Mouse (Mus musculus): ENCODE data around the gene Dnah8. TPM values are rescaled to one million over a fixed set of nuclear protein-coding genes. Genes with fewer than 3 reads are reported as not detected.

The Dnah8 gene
- total and polyA plus RNA-seq, 2 experiments from 2014 or later: 2.1 to 4.9 TPM

GRCm38 (mm10) chr17:30752370-30752818 is 128.2 kb downstream of the Dnah8 start:
- Histone ChIP-seq H3K27me3 (ENCODE audit: insufficient read depth, low read length) (no peaks in the 10 kb centered on the region), H3K4me3 (ENCODE audit: low read length) (no peak overlapping the region), H3K9me3 (ENCODE audit: low read length) (no peaks in the 10 kb centered on the region), H3K9ac (replicated peaks; ENCODE audit: low read length) (no peak overlapping the region), H3K36me3 (ENCODE audit: insufficient read depth, low read length) (no peaks in the 10 kb centered on the region), H3K27ac (no peak overlapping the region), H3K4me1 (ENCODE audit: insufficient read depth, low read length) (no peaks in the 10 kb centered on the region), H3K4me2 (ENCODE audit: low read depth, low read length) (no peak overlapping the region)
- TF ChIP-seq CTCF (IDR thresholded peaks at IDR 0.05; ENCODE audit: low read depth): no peak
- WGBS: 49% methylated on average over 12 of the region's 12 CpGs
- DNase-seq (ENCODE audit: low spot score): peak; percentile 78
- ATAC-seq: no peak

- no peaks in the 10 kb centered on the region for H3K36me3 ChIP-seq (ENCODE audit: insufficient read depth, low read length)
- DNase-seq (ENCODE audit: low spot score) (no peak), ATAC-seq (no peak)
- no peak overlapping the region for H3K4me3 ChIP-seq (ENCODE audit: low read length)
- H3K27ac ChIP-seq: no peak overlapping the region
- no peaks in the 10 kb centered on the region for H3K27me3 ChIP-seq (ENCODE audit: insufficient read depth, low read length)
- H3K9ac ChIP-seq (replicated peaks; ENCODE audit: low read length): no peak overlapping the region
- TF ChIP-seq CTCF (IDR thresholded peaks at IDR 0.05; ENCODE audit: low read depth): no peak
- WGBS: 86% methylated on average over 6 of the region's 6 CpGs
- H3K9me3 ChIP-seq (ENCODE audit: low read length): no peaks in the 10 kb centered on the region
- no peak overlapping the region for H3K4me2 ChIP-seq (ENCODE audit: low read depth, low read length)
- no peaks in the 10 kb centered on the region for H3K4me1 ChIP-seq (ENCODE audit: insufficient read depth, low read length)
These were observed 129.0 kb downstream of the Dnah8 start for GRCm38 (mm10) chr17:30753201-30753600.

DNA sequence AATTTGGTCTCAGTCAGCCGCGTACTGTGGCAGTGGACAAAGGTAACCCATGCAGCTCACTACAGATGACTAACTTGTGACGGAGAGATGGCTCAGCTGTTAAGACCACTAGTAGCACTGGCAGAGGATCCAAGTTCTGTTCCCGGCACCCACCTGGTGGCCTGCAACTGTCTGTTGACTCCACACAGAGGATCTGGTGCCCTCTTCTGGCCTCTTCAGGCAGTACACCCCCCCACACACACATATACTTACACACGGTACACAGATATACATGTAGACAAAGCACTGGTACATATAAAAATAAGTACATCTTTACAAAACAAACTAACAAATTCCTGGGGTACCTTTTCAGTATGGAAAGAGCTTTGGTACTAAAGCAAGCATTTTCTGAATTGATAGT is 132.6 kb downstream of the Dnah8 start:
- H3K9me3 ChIP-seq (ENCODE audit: low read length): no peaks in the 10 kb centered on the region
- no peak overlapping the region for H3K9ac ChIP-seq (replicated peaks; ENCODE audit: low read length)
- DNase-seq (ENCODE audit: low spot score) (no peak), ATAC-seq (no peak)
- TF ChIP-seq CTCF (IDR thresholded peaks at IDR 0.05; ENCODE audit: low read depth): no peak
- H3K4me3 ChIP-seq (ENCODE audit: low read length): no peak overlapping the region
- no peak overlapping the region for H3K27ac ChIP-seq
- no peaks in the 10 kb centered on the region for H3K4me1 ChIP-seq (ENCODE audit: insufficient read depth, low read length)
- H3K36me3 ChIP-seq (ENCODE audit: insufficient read depth, low read length): no peaks in the 10 kb centered on the region
- WGBS: 97% methylated on average over 5 of the region's 5 CpGs
- H3K27me3 ChIP-seq (ENCODE audit: insufficient read depth, low read length): no peaks in the 10 kb centered on the region
- no peak overlapping the region for H3K4me2 ChIP-seq (ENCODE audit: low read depth, low read length)

- Histone ChIP-seq H3K27ac (no peak overlapping the region), H3K36me3 (ENCODE audit: insufficient read depth, low read length) (no peaks in the 10 kb centered on the region), H3K4me1 (ENCODE audit: insufficient read depth, low read length) (no peaks in the 10 kb centered on the region), H3K4me3 (ENCODE audit: low read length) (no peak overlapping the region), H3K9me3 (ENCODE audit: low read length) (no peaks in the 10 kb centered on the region), H3K27me3 (ENCODE audit: insufficient read depth, low read length) (no peaks in the 10 kb centered on the region), H3K4me2 (ENCODE audit: low read depth, low read length) (no peak overlapping the region), H3K9ac (replicated peaks; ENCODE audit: low read length) (no peak overlapping the region)
- ATAC-seq: no peak
- no peak for DNase-seq (ENCODE audit: low spot score)
- no peak for TF ChIP-seq CTCF (IDR thresholded peaks at IDR 0.05; ENCODE audit: low read depth)
- 95% methylated on average over 4 of the region's 4 CpGs for WGBS
These were observed 136.2 kb downstream of the Dnah8 start for GRCm38 (mm10) chr17:30760307-30760706.

DNA sequence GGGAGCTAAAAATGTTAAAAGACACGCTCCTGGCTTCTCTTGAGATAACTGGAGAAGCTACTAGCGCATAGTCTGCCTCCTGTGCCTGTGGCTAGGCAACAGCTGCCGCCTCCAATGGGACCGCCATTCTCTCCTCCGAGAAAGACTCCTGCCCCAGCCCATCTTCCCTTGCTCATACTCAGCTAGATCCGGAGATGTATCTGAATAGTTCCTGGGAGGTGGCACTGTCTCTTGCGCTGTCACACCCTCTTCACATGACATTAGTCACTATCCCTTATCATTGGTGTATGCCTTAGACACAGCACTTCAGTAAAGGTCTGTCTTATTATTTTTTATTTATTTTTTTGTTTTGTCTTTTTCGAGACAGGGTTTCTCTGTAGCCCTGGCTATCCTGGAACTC is 140.1 kb downstream of the Dnah8 start:
- no peaks in the 10 kb centered on the region for H3K4me1 ChIP-seq (ENCODE audit: insufficient read depth, low read length)
- no peak overlapping the region for H3K27ac ChIP-seq
- DNase-seq (ENCODE audit: low spot score) (no peak), ATAC-seq (no peak)
- H3K9me3 ChIP-seq (ENCODE audit: low read length): no peaks in the 10 kb centered on the region
- no peak for TF ChIP-seq CTCF (IDR thresholded peaks at IDR 0.05; ENCODE audit: low read depth)
- no peak overlapping the region for H3K4me2 ChIP-seq (ENCODE audit: low read depth, low read length)
- no peak overlapping the region for H3K4me3 ChIP-seq (ENCODE audit: low read length)
- H3K27me3 ChIP-seq (ENCODE audit: insufficient read depth, low read length): no peaks in the 10 kb centered on the region
- H3K36me3 ChIP-seq (ENCODE audit: insufficient read depth, low read length): no peaks in the 10 kb centered on the region
- 89% methylated on average over 8 of the region's 8 CpGs for WGBS
- H3K9ac ChIP-seq (replicated peaks; ENCODE audit: low read length): no peak overlapping the region

DNA sequence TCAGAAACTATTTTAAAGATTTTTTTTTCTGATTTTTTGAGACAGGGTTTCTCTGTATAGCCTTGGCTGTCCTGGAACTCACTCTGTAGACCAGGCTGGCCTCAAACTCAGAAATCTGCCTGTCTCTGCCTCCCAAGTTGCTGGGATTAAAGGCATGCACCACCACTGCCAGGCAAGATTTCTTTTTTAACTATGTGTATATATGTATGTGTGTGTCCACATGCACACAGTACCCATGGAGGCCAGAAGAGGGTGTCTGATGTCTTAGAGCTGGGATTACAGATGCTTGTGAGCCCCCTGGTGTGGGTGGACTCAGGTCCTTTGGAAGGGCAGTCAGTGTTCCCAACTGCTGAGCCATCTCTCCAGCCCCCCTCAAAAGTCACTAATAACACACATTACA is 150.3 kb downstream of the Dnah8 start:
- Histone ChIP-seq H3K9ac (replicated peaks; ENCODE audit: low read length) (no peak overlapping the region), H3K4me2 (ENCODE audit: low read depth, low read length) (no peak overlapping the region), H3K27ac (no peak overlapping the region), H3K36me3 (ENCODE audit: insufficient read depth, low read length) (no peaks in the 10 kb centered on the region), H3K27me3 (ENCODE audit: insufficient read depth, low read length) (no peaks in the 10 kb centered on the region), H3K9me3 (ENCODE audit: low read length) (no peaks in the 10 kb centered on the region), H3K4me3 (ENCODE audit: low read length) (no peak overlapping the region), H3K4me1 (ENCODE audit: insufficient read depth, low read length) (no peaks in the 10 kb centered on the region)
- no peak for ATAC-seq
- no peak for TF ChIP-seq CTCF (IDR thresholded peaks at IDR 0.05; ENCODE audit: low read depth)
- DNase-seq (ENCODE audit: low spot score): no peak

- Histone ChIP-seq H3K9ac (replicated peaks; ENCODE audit: low read length) (no peak overlapping the region), H3K27ac (no peak overlapping the region), H3K36me3 (ENCODE audit: insufficient read depth, low read length) (no peaks in the 10 kb centered on the region), H3K4me3 (ENCODE audit: low read length) (no peak overlapping the region), H3K4me1 (ENCODE audit: insufficient read depth, low read length) (no peaks in the 10 kb centered on the region), H3K4me2 (ENCODE audit: low read depth, low read length) (no peak overlapping the region), H3K9me3 (ENCODE audit: low read length) (no peaks in the 10 kb centered on the region), H3K27me3 (ENCODE audit: insufficient read depth, low read length) (no peaks in the 10 kb centered on the region)
- 62% methylated on average over 5 of the region's 5 CpGs for WGBS
- TF ChIP-seq CTCF (IDR thresholded peaks at IDR 0.05; ENCODE audit: low read depth): no peak
- DNase-seq (ENCODE audit: low spot score): no peak
- no peak for ATAC-seq
These were observed 150.9 kb downstream of the Dnah8 start for GRCm38 (mm10) chr17:30775096-30775495.
